Mouse (Mus musculus): ENCODE data around the gene Zfp212.

GRCm38 (mm10) chr6:47953191-47953726 lies 33.0 kb downstream of the Zfp212 start, which contains the start of gene Zfp956:
- TF ChIP-seq POLR2A (IDR thresholded peaks at IDR 0.05; ENCODE audit: insufficient read length, low read depth) (peak; percentile 67), CEBPB (IDR thresholded peaks at IDR 0.05; ENCODE audit: insufficient read depth, poor library complexity, severe bottlenecking) (no peak), E2F4 (IDR thresholded peaks at IDR 0.05; ENCODE audit: insufficient read depth) (no peak), MYOG (IDR thresholded peaks at IDR 0.05; ENCODE audit: control insufficient read depth in 1 of 3, insufficient read depth in 1 of 3, insufficient read length in 2 of 3, low read depth in 2 of 3) (no peak), USF1 (IDR thresholded peaks at IDR 0.05; ENCODE audit: low read depth) (no peak), TCF3 (IDR thresholded peaks at IDR 0.05; ENCODE audit: insufficient read length, low read depth) (no peak), POLR2AphosphoS2 (IDR thresholded peaks at IDR 0.05; ENCODE audit: insufficient read length, low read depth) (no peak)
